In genomic region chr11:46347756-46348155, GRCm38 (mm10) we compare ENCODE assay signal across 20 mouse cellular contexts. TPM values are rescaled to one million over a fixed set of nuclear protein-coding genes. Genes with fewer than 3 reads are reported as not detected.
"Had no signal": no experiment of that assay in that cellular context is flagged by ENCODE, and none has a peak within 500 bp of the region (broad histone marks: within the 10 kb centered on the region; RNA-seq: fewer than 3 reads in every experiment).

No protein-coding gene starts in this region.

- H3K9ac ChIP-seq: limb, embryonic 13.5 days; liver, embryonic 14.5 days; midbrain, embryonic 12.5 days; neural tube, embryonic 15.5 days had no signal

- H3K4me2 ChIP-seq: limb, embryonic 13.5 days; midbrain, embryonic 12.5 days; neural tube, embryonic 15.5 days had no signal

- H3K27ac ChIP-seq: limb, embryonic 13.5 days; liver, embryonic 14.5 days; midbrain, embryonic 12.5 days; neural tube, embryonic 15.5 days; stomach, postnatal 0 days had no signal

- H3K4me3 ChIP-seq: limb, embryonic 13.5 days; midbrain, embryonic 12.5 days; neural tube, embryonic 15.5 days had no signal

- H3K4me1 ChIP-seq: midbrain, embryonic 12.5 days; neural tube, embryonic 15.5 days had no signal

- H3K36me3 ChIP-seq: limb, embryonic 13.5 days; midbrain, embryonic 12.5 days; neural tube, embryonic 15.5 days had no signal

- H3K9me3 ChIP-seq: limb, embryonic 13.5 days; midbrain, embryonic 12.5 days; neural tube, embryonic 15.5 days had no signal

- H3K27me3 ChIP-seq: limb, embryonic 13.5 days; midbrain, embryonic 12.5 days; neural tube, embryonic 15.5 days had no signal

- DNase-seq: kidney, postnatal 14 days; lung, adult 18-20 months; right cerebral cortex, postnatal 4 days; spleen, adult 18-20 months; thymus, postnatal 14 days had no signal

RNA-seq across cellular contexts. Expression of gene Itk, which starts 41.6 kb away (rescaled TPM):
- polyA plus RNA-seq: neural tube, embryonic 11.5 days; neural tube, embryonic 15.5 days had no signal

RNA-seq across cellular contexts. Expression of gene Fam71b, which starts 48.6 kb away (rescaled TPM):
- total RNA-seq: layer of hippocampus, adult 8-10 months; layer of hippocampus, postnatal 14 days; left cerebral cortex, adult 8-10 months; left cerebral cortex, postnatal 25 days; liver, adult 2 months; megakaryocyte-erythroid progenitor cell, adult 5-6 weeks; midbrain, postnatal 0 days had no signal
- polyA plus RNA-seq: kidney, embryonic 14.5 days; limb, embryonic 13.5 days; liver, adult 2 months; lung, embryonic 16.5 days; midbrain, embryonic 12.5 days; midbrain, postnatal 0 days; neural tube, embryonic 11.5 days; neural tube, embryonic 15.5 days; stomach, postnatal 0 days had no signal
